Mouse (Mus musculus) cerebellum, adult 18-20 months (tissue): Measurements from ENCODE around the gene Lurap1.

Experiments
- DNase-seq, 2 experiments: peaks; one replicate each; pipeline ENCODE4 v3.0.0; 2021

Gene Lurap1

GRCm38 (mm10) chr4:116151238-116151637, at the start of gene Lurap1:
Lurap1 (minus strand) TSS chr4:116151338.
- DNase-seq = no peak

GRCm38 (mm10) chr4:116198422-116198821, 47.3 kb upstream of the Lurap1 start:
- DNase-seq = peak; percentile 53 to 57

- DNase-seq = no peak
These were observed 42.6 kb upstream of the Lurap1 start for GRCm38 (mm10) chr4:116193583-116194383.

- DNase-seq = no peak
These were observed 41.2 kb upstream of the Lurap1 start for GRCm38 (mm10) chr4:116192286-116192835.

GRCm38 (mm10) chr4:116185083-116185482, 33.9 kb upstream of the Lurap1 start:
- DNase-seq = peak in 1 of 2 experiments; percentile 43

GRCm38 (mm10) chr4:116182745-116183144, 31.6 kb upstream of the Lurap1 start:
- peak; percentile 77 to 78 for DNase-seq

GRCm38 (mm10) chr4:116182079-116182478, 30.9 kb upstream of the Lurap1 start:
- DNase-seq = no peak

GRCm38 (mm10) chr4:116177140-116177539, 26.0 kb upstream of the Lurap1 start:
- DNase-seq = peak; percentile 56 to 73

GRCm38 (mm10) chr4:116176543-116176988, 25.4 kb upstream of the Lurap1 start:
- DNase-seq = peak; percentile 95 to 98

GRCm38 (mm10) chr4:116175711-116176542, 24.8 kb upstream of the Lurap1 start:
- peak; percentile 77 to 84 for DNase-seq

GRCm38 (mm10) chr4:116175136-116175535, 24.0 kb upstream of the Lurap1 start:
- DNase-seq = peak in 1 of 2 experiments; percentile 56

GRCm38 (mm10) chr4:116174466-116175116, 23.5 kb upstream of the Lurap1 start:
- DNase-seq = peak; percentile 80 to 84

GRCm38 (mm10) chr4:116173752-116174151, 22.6 kb upstream of the Lurap1 start:
- peak; percentile 29 to 39 for DNase-seq

- peak in 1 of 2 experiments; percentile 41 for DNase-seq
These were observed 21.9 kb upstream of the Lurap1 start, which contains the start of the genes 1700042G07Rik and Gm49337 for GRCm38 (mm10) chr4:116173072-116173471. 1700042G07Rik (plus strand) TSS chr4:116173372. Gm49337 (plus strand) TSS chr4:116173384.

- no peak for DNase-seq
These were observed 18.2 kb upstream of the Lurap1 start for GRCm38 (mm10) chr4:116169353-116169672.

- DNase-seq = peak; percentile 90 to 91
These were observed 17.6 kb upstream of the Lurap1 start for GRCm38 (mm10) chr4:116168617-116169352.

GRCm38 (mm10) chr4:116167404-116167803, 16.3 kb upstream of the Lurap1 start, which contains the start of gene Tspan1:
Tspan1 (minus strand) TSS chr4:116167601.
- peak; percentile 58 to 61 for DNase-seq

GRCm38 (mm10) chr4:116165708-116166407, 14.7 kb upstream of the Lurap1 start:
- DNase-seq = no peak

GRCm38 (mm10) chr4:116164759-116165554, 13.8 kb upstream of the Lurap1 start:
- DNase-seq = no peak

GRCm38 (mm10) chr4:116162142-116162541, 11.0 kb upstream of the Lurap1 start:
- no peak for DNase-seq
